Mouse (Mus musculus) cerebellum, postnatal 36 days (tissue): ENCODE data around the gene Draxin.
"Not testable (repeated sequence)": the region's sequence is repeated elsewhere in the genome, so short reads cannot be mapped to it uniquely, and the experiment has no call there.

ENCODE experiments used
- DNase-seq, 2 experiments: peaks; one replicate each; pipeline ENCODE4 v3.0.0; 2021 to 2022; ENCODE audit warnings: mixed read lengths in 2 of 2

The Draxin gene

DNA sequence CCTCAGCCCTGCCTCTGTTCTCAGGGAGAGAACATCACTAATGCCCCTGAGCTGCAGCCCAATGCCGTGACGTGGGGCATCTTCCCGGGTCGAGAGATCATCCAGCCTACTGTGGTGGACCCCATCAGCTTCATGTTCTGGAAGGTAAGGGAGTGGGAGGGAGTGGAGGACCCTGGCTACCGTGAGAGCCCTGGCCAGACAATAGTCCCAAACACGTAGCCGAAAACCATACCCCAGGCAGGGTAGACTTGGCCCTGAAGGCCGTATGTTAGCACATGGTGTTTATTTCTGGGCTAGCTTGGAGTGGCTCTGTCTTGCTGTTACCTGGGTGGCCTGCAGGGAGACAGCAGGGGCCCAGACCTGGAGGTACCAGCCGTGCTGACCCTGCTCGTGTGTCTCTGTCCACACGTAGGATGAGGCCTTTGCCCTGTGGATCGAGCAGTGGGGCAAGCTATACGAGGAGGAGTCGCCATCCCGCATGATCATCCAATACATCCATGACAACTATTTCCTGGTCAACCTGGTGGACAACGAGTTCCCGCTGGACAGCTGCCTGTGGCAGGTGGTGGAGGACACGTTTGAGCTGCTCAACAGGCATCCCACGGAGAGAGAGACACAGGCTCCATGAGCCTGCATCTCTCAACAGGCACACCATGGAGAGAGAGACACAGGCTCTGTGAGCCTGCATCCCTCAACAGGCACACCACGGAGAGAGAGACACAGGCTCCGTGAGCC, 75.4 kb downstream of the Draxin start:
- peak; percentile 59 to 64 for DNase-seq

GRCm38 (mm10) chr4:148053417-148053920, 77.0 kb downstream of the Draxin start:
- DNase-seq: no peak

- no peak for DNase-seq
Observed at GRCm38 (mm10) chr4:148052976-148053375, 77.5 kb downstream of the Draxin start.

- no peak for DNase-seq
Observed at GRCm38 (mm10) chr4:148051886-148052285, 78.6 kb downstream of the Draxin start.

DNA sequence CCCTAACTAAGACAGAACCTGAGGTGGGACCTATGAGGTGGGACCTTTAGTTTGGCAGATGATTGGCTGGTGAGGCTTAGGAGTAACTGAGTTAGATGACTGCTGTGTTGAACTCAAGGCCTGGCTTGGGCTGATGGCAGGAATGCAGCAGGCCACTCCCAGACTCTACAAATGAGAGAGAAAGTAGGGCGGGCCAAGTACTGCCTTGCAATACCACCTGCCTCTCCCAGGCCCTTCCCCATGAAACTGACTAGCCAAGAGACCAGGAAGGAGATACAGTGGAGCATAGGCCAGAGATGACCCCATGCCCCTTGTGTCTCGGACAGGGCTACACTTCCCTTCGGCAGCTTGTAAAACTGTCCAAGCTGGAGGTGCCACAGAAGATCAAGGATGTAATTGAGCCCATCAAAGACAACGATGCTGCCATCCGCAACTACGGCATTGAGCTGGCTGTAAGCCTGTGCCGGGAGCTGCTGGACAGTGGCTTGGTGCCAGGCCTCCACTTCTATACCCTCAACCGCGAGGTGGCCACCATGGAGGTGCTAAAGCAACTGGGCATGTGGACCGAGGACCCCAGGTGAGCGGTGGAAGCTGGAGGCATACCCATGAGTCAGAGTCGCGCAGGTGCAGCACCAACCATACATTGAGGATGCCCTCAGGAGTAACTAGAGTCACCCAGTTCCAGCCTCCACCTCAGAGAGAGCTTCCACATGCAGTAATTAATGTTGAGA, 79.3 kb downstream of the Draxin start:
- no peak for DNase-seq

- not testable (repeated sequence) for DNase-seq
Observed at GRCm38 (mm10) chr4:148050396-148050914, 80.0 kb downstream of the Draxin start.
